Mouse (Mus musculus) limb, embryonic 11.5 days (tissue): ENCODE measurements at regions not wholly inside any gene's neighbourhood (a gene's known extent, or its start where the extent isn't known, plus 50 kb on each side); places are given as distances from the start of the nearest gene placed in this dataset.

Experiments
- ATAC-seq: fragments of 200-750 bp; cut with Nextera tagmentation; 2 replicates; pipeline ENCODE4 v1.8.0; 2017; ENCODE audit warnings: low read depth; ENCODE audit not compliant: insufficient number of reproducible peaks, low FRiP score, low TSS enrichment
- DNase-seq: peaks from one replicate; pipeline ENCODE4 v3.0.0-alpha.2; 2015; ENCODE audit warnings: low spot score
- H3K27ac ChIP-seq: fragments of 300-500 bp; sonication (generic); replicated peaks from 2 replicates; pipeline ENCODE4 v1.5.1; 2014; ENCODE audit warnings: low read depth, mild to moderate bottlenecking, low read length
- H3K27me3 ChIP-seq: fragments of 300-500 bp; sonication (generic); 2 replicates; pipeline ENCODE4 v1.6.1; 2014; ENCODE audit warnings: mild to moderate bottlenecking, low read length, mixed read lengths; ENCODE audit not compliant: control insufficient read depth, insufficient read depth
- H3K36me3 ChIP-seq: fragments of 300-500 bp; sonication (generic); 2 replicates; pipeline ENCODE4 v1.6.1; 2014; ENCODE audit warnings: mild to moderate bottlenecking, low read length, moderate library complexity, mixed read lengths; ENCODE audit not compliant: control insufficient read depth, insufficient read depth
- H3K4me1 ChIP-seq: fragments of 300-500 bp; sonication (generic); 2 replicates; pipeline ENCODE4 v1.6.1; 2014; ENCODE audit warnings: low read length, mixed read lengths; ENCODE audit not compliant: control insufficient read depth, insufficient read depth
- H3K4me2 ChIP-seq: fragments of 300-500 bp; sonication (generic); 2 replicates; pipeline ENCODE4 v1.6.1; 2014; ENCODE audit warnings: low read depth, mild to moderate bottlenecking, moderate library complexity; ENCODE audit not compliant: severe bottlenecking
- H3K4me3 ChIP-seq: fragments of 300-500 bp; sonication (generic); 2 replicates; pipeline ENCODE4 v1.5.1; 2014; ENCODE audit warnings: low read depth, low read length
- H3K9ac ChIP-seq: fragments of 300-500 bp; sonication (generic); 2 replicates; pipeline ENCODE4 v1.6.1; 2014; ENCODE audit warnings: mild to moderate bottlenecking, low read length
- H3K9me3 ChIP-seq: fragments of 300-500 bp; sonication (generic); 2 replicates; pipeline ENCODE4 v1.6.1; 2016; ENCODE audit warnings: low read length; ENCODE audit not compliant: control insufficient read depth
- WGBS: fragments of 180-500 bp; shearing (Covaris S2); extraction: QIAGEN DNeasy Blood & Tissue Kit; methylation state at CpG from one replicate; pipeline ENCODE4 v1.1.7; 2014; 5-methylcytosine and 5-hydroxymethylcytosine counted together

- Histone ChIP-seq H3K9me3 (no peaks in the 10 kb centered on the region), H3K4me2 (no peak overlapping the region), H3K9ac (no peak overlapping the region), H3K36me3 (no peaks in the 10 kb centered on the region), H3K4me1 (no peaks in the 10 kb centered on the region), H3K27me3 (no peaks in the 10 kb centered on the region), H3K4me3 (no peak overlapping the region), H3K27ac (no peak overlapping the region)
- 6% methylated on average over 3 of the region's 3 CpGs for WGBS
- DNase-seq = peak; percentile 35
- ATAC-seq = no peak
These were observed 374.2 kb upstream of the Fam49b start for GRCm38 (mm10) chr15:64434502-64434901.

GRCm38 (mm10) chr15:64434908-64435307 lies 374.6 kb upstream of the Fam49b start:
- no peaks in the 10 kb centered on the region for H3K4me1 ChIP-seq
- H3K4me3 ChIP-seq = no peak overlapping the region
- no peaks in the 10 kb centered on the region for H3K27me3 ChIP-seq
- no peak for ATAC-seq
- H3K9me3 ChIP-seq = no peaks in the 10 kb centered on the region
- H3K27ac ChIP-seq = no peak overlapping the region
- no peaks in the 10 kb centered on the region for H3K36me3 ChIP-seq
- H3K4me2 ChIP-seq = no peak overlapping the region
- DNase-seq = no peak
- 89% methylated on average over 2 of the region's 2 CpGs for WGBS
- no peak overlapping the region for H3K9ac ChIP-seq

GRCm38 (mm10) chr15:64445076-64445475 lies 372.4 kb upstream of the Gm21798 start:
- ATAC-seq (no peak), DNase-seq (no peak)
- no peak overlapping the region for H3K4me3 ChIP-seq
- H3K4me1 ChIP-seq = no peaks in the 10 kb centered on the region
- no peaks in the 10 kb centered on the region for H3K27me3 ChIP-seq
- no peaks in the 10 kb centered on the region for H3K9me3 ChIP-seq
- no peak overlapping the region for H3K4me2 ChIP-seq
- H3K9ac ChIP-seq = no peak overlapping the region
- no peak overlapping the region for H3K27ac ChIP-seq
- no peaks in the 10 kb centered on the region for H3K36me3 ChIP-seq
- 76% methylated on average over 4 of the region's 4 CpGs for WGBS

GRCm38 (mm10) chr15:64446411-64447072 lies 371.0 kb upstream of the Gm21798 start:
- no peak for ATAC-seq
- H3K4me2 ChIP-seq = no peak overlapping the region
- WGBS = 86% methylated on average over 9 of the region's 9 CpGs
- no peaks in the 10 kb centered on the region for H3K9me3 ChIP-seq
- H3K4me3 ChIP-seq = no peak overlapping the region
- DNase-seq = no peak
- no peaks in the 10 kb centered on the region for H3K27me3 ChIP-seq
- no peak overlapping the region for H3K9ac ChIP-seq
- H3K4me1 ChIP-seq = no peaks in the 10 kb centered on the region
- H3K36me3 ChIP-seq = no peaks in the 10 kb centered on the region
- no peak overlapping the region for H3K27ac ChIP-seq

GRCm38 (mm10) chr15:64447239-64447952 lies 370.1 kb upstream of the Gm21798 start:
- DNase-seq = no peak
- no peak for ATAC-seq
- Histone ChIP-seq H3K36me3 (no peaks in the 10 kb centered on the region), H3K4me2 (no peak overlapping the region), H3K9ac (no peak overlapping the region), H3K4me1 (no peaks in the 10 kb centered on the region), H3K4me3 (no peak overlapping the region), H3K27me3 (no peaks in the 10 kb centered on the region), H3K27ac (no peak overlapping the region), H3K9me3 (no peaks in the 10 kb centered on the region)
- 78% methylated on average over 5 of the region's 5 CpGs for WGBS

GRCm38 (mm10) chr15:64448581-64449140 lies 368.8 kb upstream of the Gm21798 start:
- Histone ChIP-seq H3K9me3 (no peaks in the 10 kb centered on the region), H3K27ac (no peak overlapping the region), H3K4me1 (no peaks in the 10 kb centered on the region), H3K9ac (no peak overlapping the region), H3K4me2 (no peak overlapping the region), H3K27me3 (no peaks in the 10 kb centered on the region), H3K36me3 (no peaks in the 10 kb centered on the region), H3K4me3 (no peak overlapping the region)
- ATAC-seq = no peak
- DNase-seq = no peak
- 91% methylated on average over 7 of the region's 7 CpGs for WGBS

- 81% methylated on average over 1 of the region's 1 CpGs for WGBS
- Histone ChIP-seq H3K27me3 (no peaks in the 10 kb centered on the region), H3K4me1 (no peaks in the 10 kb centered on the region), H3K27ac (no peak overlapping the region), H3K4me2 (no peak overlapping the region), H3K9me3 (no peaks in the 10 kb centered on the region), H3K9ac (no peak overlapping the region), H3K36me3 (no peaks in the 10 kb centered on the region), H3K4me3 (no peak overlapping the region)
- DNase-seq (no peak), ATAC-seq (no peak)
These were observed 346.8 kb upstream of the Gm21798 start for GRCm38 (mm10) chr15:64470743-64471142.

- H3K27ac ChIP-seq = no peak overlapping the region
- H3K4me1 ChIP-seq = no peaks in the 10 kb centered on the region
- 78% methylated on average over 2 of the region's 2 CpGs for WGBS
- no peak overlapping the region for H3K4me2 ChIP-seq
- no peak overlapping the region for H3K4me3 ChIP-seq
- ATAC-seq (no peak), DNase-seq (no peak)
- no peaks in the 10 kb centered on the region for H3K36me3 ChIP-seq
- no peaks in the 10 kb centered on the region for H3K27me3 ChIP-seq
- no peaks in the 10 kb centered on the region for H3K9me3 ChIP-seq
- H3K9ac ChIP-seq = no peak overlapping the region
These were observed 345.9 kb upstream of the Gm21798 start for GRCm38 (mm10) chr15:64471597-64471996.
